Mouse (Mus musculus) intestine, embryonic 16.5 days (tissue): ENCODE measurements around the gene Lce1i. TPM values are rescaled to one million over a fixed set of nuclear protein-coding genes. Genes with fewer than 3 reads are reported as not detected.
"Not testable (repeated sequence)": the region's sequence is repeated elsewhere in the genome, so short reads cannot be mapped to it uniquely, and the experiment has no call there.

Experiments used
- ATAC-seq: fragments of 200-750 bp; cut with Nextera tagmentation; 2 replicates; pipeline ENCODE4 v1.8.0; 2017; ENCODE audit warnings: moderate TSS enrichment, moderate library complexity
- H3K27ac ChIP-seq: fragments of 300-500 bp; sonication (generic); 2 replicates; pipeline ENCODE4 v1.5.1; 2014; ENCODE audit warnings: mild to moderate bottlenecking, low read length
- H3K27me3 ChIP-seq: fragments of 300-500 bp; sonication (generic); replicated peaks from 2 replicates; pipeline ENCODE4 v1.6.1; 2014; ENCODE audit warnings: low read length, control low read depth, mixed read lengths; ENCODE audit not compliant: control insufficient read depth, insufficient read depth
- H3K36me3 ChIP-seq: fragments of 300-500 bp; sonication (generic); 2 replicates; pipeline ENCODE4 v1.6.1; 2014; ENCODE audit warnings: low read length, control low read depth; ENCODE audit not compliant: control insufficient read depth, insufficient read depth
- H3K4me1 ChIP-seq: fragments of 300-500 bp; sonication (generic); 2 replicates; pipeline ENCODE4 v1.6.1; 2014; ENCODE audit warnings: low read length, control low read depth, mixed read lengths; ENCODE audit not compliant: control insufficient read depth, insufficient read depth
- H3K4me2 ChIP-seq: fragments of 300-500 bp; sonication (generic); 2 replicates; pipeline ENCODE4 v1.6.1; 2014; ENCODE audit warnings: low read depth, low read length, control low read depth
- H3K4me3 ChIP-seq: fragments of 300-500 bp; sonication (generic); 2 replicates; pipeline ENCODE4 v1.5.1; 2014; ENCODE audit warnings: mild to moderate bottlenecking, low read length
- H3K9ac ChIP-seq: fragments of 300-500 bp; sonication (generic); 2 replicates; pipeline ENCODE4 v1.6.1; 2014; ENCODE audit warnings: low read depth, low read length
- H3K9me3 ChIP-seq: fragments of 300-500 bp; sonication (generic); 2 replicates; pipeline ENCODE4 v1.6.1; 2016; ENCODE audit warnings: low read length, control low read depth; ENCODE audit not compliant: control insufficient read depth
- WGBS: fragments of 180-500 bp; shearing (Covaris S2); extraction: QIAGEN DNeasy Blood & Tissue Kit; methylation state at CpG from one replicate; pipeline ENCODE4 v1.1.7; 2014; 5-methylcytosine and 5-hydroxymethylcytosine counted together
- polyA plus RNA-seq: library from polyadenylated mRNA; unstranded; fragments of >200 nt; fragmentation: Nextera tagmentation; extraction: Ambion mirVana; gene quantifications from 2 replicates; pipeline ENCODE4 v1.2.1, GENCODE M21; 2015

Gene Lce1i
- polyA plus RNA-seq, result not detected in 2 replicates

DNA sequence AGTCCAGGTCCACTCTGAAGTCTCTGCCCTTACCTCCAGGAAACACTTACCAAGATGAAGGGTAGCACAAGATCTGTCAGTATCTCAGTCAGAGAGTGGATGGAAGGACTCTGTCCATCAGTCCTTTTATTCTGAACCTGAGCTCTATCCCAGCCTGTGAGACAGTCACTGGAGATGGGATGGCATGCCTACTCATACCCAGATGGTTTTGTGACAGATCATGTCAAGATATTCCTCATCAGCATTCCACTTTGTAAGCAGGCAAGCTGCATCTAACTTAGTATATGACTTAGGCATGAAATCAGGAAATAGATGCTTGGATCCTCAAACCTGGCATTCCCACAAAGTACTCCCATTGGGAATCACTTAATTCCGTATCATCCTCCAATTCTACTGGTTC is at the start of gene Lce1i:
Lce1i (minus strand) TSS at position 101 of the 400 bp plus-strand sequence.
- Histone ChIP-seq H3K4me3 (no peak within 1 kb of the TSS), H3K27me3 (no peaks in the 10 kb centered on the region)
- WGBS, result 86% methylated on average over 1 of the region's 1 CpGs

DNA sequence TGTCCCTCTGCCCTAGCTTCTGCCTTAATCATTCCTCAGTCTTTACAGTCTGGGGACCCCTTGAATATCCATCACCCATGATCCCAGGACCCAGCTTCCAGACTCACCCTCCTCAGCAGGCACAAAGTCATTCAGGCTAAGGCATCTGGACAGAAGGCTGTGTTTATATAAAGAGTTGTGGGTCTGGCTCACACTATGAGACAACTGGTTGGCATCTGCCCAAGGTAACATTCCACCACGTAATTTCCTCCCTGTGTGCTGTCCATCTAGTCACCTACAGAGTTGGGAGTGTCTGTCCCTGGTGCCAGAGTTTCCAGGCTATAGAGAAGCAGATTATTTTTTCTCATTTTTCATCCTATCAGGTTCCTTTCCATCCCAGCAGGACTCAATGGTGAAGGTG is 48.4 kb upstream of the Lce1i start, which contains the start of gene Kprp:
Kprp (minus strand) TSS at position 140 of the 400 bp plus-strand sequence.
- Histone ChIP-seq H3K4me1 (no peaks in the 10 kb centered on the region), H3K36me3 (no peaks in the 10 kb centered on the region), H3K27ac (no peak within 1 kb of the TSS), H3K4me3 (no peak within 1 kb of the TSS), H3K9me3 (no peaks in the 10 kb centered on the region), H3K4me2 (no peak within 1 kb of the TSS), H3K9ac (no peak within 1 kb of the TSS), H3K27me3 (no peaks in the 10 kb centered on the region)
- ATAC-seq, result no peak
- 16% methylated on average over 1 of the region's 1 CpGs for WGBS

More for the DNA sequence above, at the start of gene Lce1i:
- H3K27ac ChIP-seq, result no peak within 1 kb of the TSS
- no peak for ATAC-seq
- H3K4me1 ChIP-seq, result no peaks in the 10 kb centered on the region
- no peak within 1 kb of the TSS for H3K4me2 ChIP-seq
- no peaks in the 10 kb centered on the region for H3K9me3 ChIP-seq
- no peaks in the 10 kb centered on the region for H3K36me3 ChIP-seq
- no peak within 1 kb of the TSS for H3K9ac ChIP-seq

DNA sequence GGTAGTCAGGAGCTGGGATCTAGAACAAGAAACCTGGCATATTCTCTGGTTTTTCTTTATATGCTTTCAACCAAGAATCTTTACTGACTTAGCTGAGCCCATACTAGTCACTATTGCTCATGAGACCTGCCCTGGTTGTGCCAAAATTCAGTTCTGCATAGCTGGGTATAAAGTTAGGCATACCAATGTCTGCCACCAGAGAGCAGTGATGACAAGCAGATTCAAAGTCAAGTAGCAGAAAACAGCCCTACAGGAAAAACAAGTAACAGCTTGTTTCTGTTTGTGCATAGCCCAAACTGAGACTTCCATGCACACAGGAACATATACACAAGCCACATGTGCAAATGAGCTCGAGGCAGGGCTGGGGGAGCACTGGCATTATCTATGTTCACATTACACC is 47.1 kb upstream of the Lce1i start:
- Histone ChIP-seq H3K4me3 (no peak overlapping the region), H3K27ac (no peak overlapping the region), H3K9me3 (no peaks in the 10 kb centered on the region), H3K27me3 (no peaks in the 10 kb centered on the region), H3K4me1 (no peaks in the 10 kb centered on the region), H3K36me3 (no peaks in the 10 kb centered on the region), H3K9ac (no peak overlapping the region), H3K4me2 (no peak overlapping the region)
- no peak for ATAC-seq
- WGBS, result 14% methylated on average over 1 of the region's 1 CpGs

DNA sequence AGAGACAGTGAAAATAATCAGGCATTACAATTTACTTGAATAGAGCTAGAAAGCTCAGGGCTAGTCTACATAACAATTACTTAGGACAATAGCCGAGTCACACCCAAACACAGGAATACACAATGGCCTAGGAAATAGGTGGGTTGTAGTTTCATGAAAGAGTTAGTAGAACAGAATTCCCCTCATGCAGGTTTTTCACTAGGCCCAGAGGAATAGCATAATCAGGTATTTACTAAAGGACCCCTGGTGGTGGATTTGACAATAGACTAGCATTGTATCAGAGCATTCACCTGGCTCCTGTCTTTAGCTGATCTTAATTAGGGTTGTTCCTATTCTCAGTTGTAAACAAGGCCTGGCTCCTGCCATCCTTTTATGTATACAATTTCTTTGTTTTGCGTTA is 37.3 kb upstream of the Lce1i start:
- not testable (repeated sequence) for H3K9ac ChIP-seq, H3K27me3 ChIP-seq, H3K27ac ChIP-seq, H3K4me3 ChIP-seq, H3K36me3 ChIP-seq, ATAC-seq, H3K9me3 ChIP-seq, H3K4me2 ChIP-seq, H3K4me1 ChIP-seq
- 91% methylated on average over 2 of the region's 2 CpGs for WGBS

DNA sequence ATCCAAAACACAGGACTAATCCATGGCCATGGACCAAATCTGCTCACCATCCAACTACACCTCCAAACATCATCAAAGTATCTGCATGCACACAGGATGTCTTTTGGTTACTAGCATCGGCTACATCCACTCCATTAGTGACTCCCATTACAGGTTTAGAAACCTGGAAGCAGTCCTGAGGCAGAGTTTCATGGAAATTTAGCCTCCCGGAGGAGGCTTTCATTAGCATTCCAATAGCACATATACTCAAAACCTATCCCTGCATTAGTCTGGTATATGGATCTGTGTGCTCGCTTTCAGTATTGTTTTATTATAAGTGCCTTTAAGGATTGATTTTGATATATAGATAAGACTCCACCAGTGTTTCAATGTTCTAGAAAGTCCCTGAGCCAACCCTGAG is 36.9 kb upstream of the Lce1i start:
- 91% methylated on average over 3 of the region's 3 CpGs for WGBS
- Histone ChIP-seq H3K4me1 (no peaks in the 10 kb centered on the region), H3K27ac (no peak overlapping the region), H3K9me3 (no peaks in the 10 kb centered on the region), H3K9ac (no peak overlapping the region), H3K4me3 (no peak overlapping the region), H3K36me3 (no peaks in the 10 kb centered on the region), H3K27me3 (no peaks in the 10 kb centered on the region), H3K4me2 (no peak overlapping the region)
- no peak for ATAC-seq

DNA sequence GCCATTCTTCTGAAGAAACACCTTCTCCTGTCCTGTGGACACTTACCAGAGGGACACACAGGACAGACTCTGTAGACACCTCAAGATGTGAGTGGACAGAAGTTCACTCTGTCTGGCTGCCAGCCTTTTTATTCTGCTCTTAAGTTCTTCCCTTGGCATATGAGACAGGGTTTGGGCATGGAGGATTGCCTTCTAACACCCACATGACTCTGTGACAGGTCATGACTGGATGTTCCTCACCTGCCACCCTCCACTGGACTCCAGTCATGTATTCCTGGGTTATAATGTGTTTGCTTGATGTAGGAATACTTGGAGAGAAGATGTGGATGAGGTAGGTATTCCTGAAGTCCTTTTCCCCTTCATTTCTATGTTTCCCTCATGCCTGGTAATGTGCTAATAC is 29.1 kb upstream of the Lce1i start, which contains the start of gene Lce1k:
Lce1k (minus strand) TSS at position 101 of the 400 bp plus-strand sequence.
- H3K4me1 ChIP-seq, result no peaks in the 10 kb centered on the region
- no peaks in the 10 kb centered on the region for H3K9me3 ChIP-seq
- H3K9ac ChIP-seq, result no peak within 1 kb of the TSS
- no peak for ATAC-seq
- no peak within 1 kb of the TSS for H3K4me2 ChIP-seq
- H3K27ac ChIP-seq, result no peak within 1 kb of the TSS
- H3K27me3 ChIP-seq, result no peaks in the 10 kb centered on the region
- no peak within 1 kb of the TSS for H3K4me3 ChIP-seq
- no peaks in the 10 kb centered on the region for H3K36me3 ChIP-seq

DNA sequence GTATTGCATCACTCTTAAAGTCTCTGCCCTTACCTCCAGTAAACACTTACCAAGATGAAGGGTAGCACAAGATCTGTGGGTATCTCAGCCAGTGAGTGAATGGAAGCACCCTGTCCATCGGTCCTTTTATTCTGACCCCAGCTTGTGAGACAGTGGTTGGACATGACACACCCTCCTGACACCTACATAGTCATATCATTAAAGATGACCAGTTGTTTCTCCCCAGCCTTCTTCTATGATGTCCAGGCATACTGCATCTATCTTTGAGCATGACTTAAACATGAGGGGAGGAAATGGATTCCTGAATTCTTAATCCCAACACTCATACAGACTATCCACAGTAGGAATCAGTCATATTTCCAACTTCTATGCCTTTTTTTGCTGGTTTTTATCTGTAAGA is 11.7 kb upstream of the Lce1i start, which contains the start of gene Lce1j:
Lce1j (minus strand) TSS at position 101 of the 400 bp plus-strand sequence.
- H3K4me2 ChIP-seq, result no peak within 1 kb of the TSS

DNA sequence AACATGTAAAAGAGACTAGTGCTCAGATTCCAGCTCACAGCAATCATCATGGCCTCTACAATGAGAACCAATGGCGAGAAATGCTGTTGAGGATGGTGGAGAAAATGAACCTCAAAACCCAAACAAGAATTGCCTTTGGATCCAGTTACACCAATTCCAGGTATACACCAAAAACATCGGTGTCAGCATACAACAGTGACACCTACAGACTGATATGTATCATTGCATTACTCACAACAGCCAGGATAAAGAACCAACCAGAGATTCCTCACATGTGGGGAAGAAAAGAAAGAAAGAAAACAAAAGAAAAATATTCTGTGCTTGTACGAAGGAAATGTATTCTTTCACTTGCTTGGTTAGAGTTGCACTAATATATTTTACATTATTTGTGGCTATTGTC is 7.1 kb downstream of the Lce1i start:
- Histone ChIP-seq H3K9ac (no peak overlapping the region), H3K36me3 (no peaks in the 10 kb centered on the region), H3K4me1 (no peaks in the 10 kb centered on the region), H3K27me3 (no peaks in the 10 kb centered on the region), H3K4me2 (no peak overlapping the region), H3K4me3 (no peak overlapping the region), H3K9me3 (no peaks in the 10 kb centered on the region), H3K27ac (no peak overlapping the region)
- ATAC-seq, result no peak
- 21% methylated on average over 3 of the region's 3 CpGs for WGBS

More for the DNA sequence above, 11.7 kb upstream of the Lce1i start, which contains the start of gene Lce1j:
- no peak for ATAC-seq
- Histone ChIP-seq H3K9me3 (no peaks in the 10 kb centered on the region), H3K27me3 (no peaks in the 10 kb centered on the region), H3K27ac (no peak within 1 kb of the TSS), H3K4me1 (no peaks in the 10 kb centered on the region), H3K9ac (no peak within 1 kb of the TSS), H3K4me3 (no peak within 1 kb of the TSS), H3K36me3 (no peaks in the 10 kb centered on the region)
- 74% methylated on average over 1 of the region's 1 CpGs for whole genome bisulfite sequencing

DNA sequence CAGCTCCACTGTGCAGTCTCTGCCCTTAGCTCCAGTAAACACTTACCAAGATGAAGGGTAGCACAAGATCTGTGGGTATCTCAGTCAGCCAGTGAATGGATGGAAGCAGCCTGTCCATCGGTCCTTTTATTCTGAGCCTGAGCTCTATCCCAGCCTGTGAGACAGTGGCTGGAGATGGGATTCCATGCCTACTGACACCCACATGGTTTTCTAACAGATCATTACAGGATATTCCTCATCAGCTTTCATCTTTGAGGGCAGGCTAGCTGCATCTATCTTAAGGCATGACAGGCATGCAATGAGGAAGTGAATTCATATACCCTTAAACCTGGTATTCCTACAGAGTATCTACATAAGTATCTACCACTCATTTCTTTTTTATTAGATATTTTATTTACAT is 13.7 kb downstream of the Lce1i start, which contains the start of gene Lce1h:
Lce1h (minus strand) TSS at position 101 of the 400 bp plus-strand sequence.
- H3K9ac ChIP-seq, result no peak within 1 kb of the TSS
- no peak for ATAC-seq
- no peaks in the 10 kb centered on the region for H3K9me3 ChIP-seq
- no peaks in the 10 kb centered on the region for H3K27me3 ChIP-seq
- H3K4me1 ChIP-seq, result no peaks in the 10 kb centered on the region
- WGBS, result 86% methylated on average over 1 of the region's 1 CpGs
- no peak within 1 kb of the TSS for H3K27ac ChIP-seq
- H3K4me3 ChIP-seq, result no peak within 1 kb of the TSS
- no peaks in the 10 kb centered on the region for H3K36me3 ChIP-seq
- H3K4me2 ChIP-seq, result no peak within 1 kb of the TSS

DNA sequence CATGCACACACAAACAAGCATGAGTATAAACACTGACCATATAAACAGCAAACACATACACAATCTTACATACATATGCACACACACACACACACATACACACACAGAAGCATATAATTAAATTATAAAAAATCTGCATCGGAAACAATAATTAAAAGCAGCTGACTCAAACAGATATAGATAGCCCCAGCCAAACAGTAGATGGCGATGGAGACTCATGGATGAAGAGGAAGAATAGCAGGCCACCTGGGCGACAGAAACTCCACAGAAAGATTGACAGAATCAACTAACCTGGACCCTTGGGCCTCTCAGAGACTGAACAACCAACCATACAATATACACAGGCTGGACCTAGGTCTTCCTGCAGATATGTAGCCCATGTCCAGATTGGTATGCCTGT is 25.5 kb downstream of the Lce1i start:
- H3K9ac ChIP-seq, result no peak overlapping the region
- H3K27ac ChIP-seq, result no peak overlapping the region
- no peak overlapping the region for H3K4me3 ChIP-seq
- ATAC-seq, result no peak
- H3K27me3 ChIP-seq, result no peaks in the 10 kb centered on the region
- H3K4me1 ChIP-seq, result no peaks in the 10 kb centered on the region
- WGBS, result 46% methylated on average over 3 of the region's 3 CpGs
- no peaks in the 10 kb centered on the region for H3K9me3 ChIP-seq
- no peak overlapping the region for H3K4me2 ChIP-seq
- H3K36me3 ChIP-seq, result no peaks in the 10 kb centered on the region
